Mouse (Mus musculus) ES-Bruce4 (cell line): ENCODE data around the gene Dnah8.

Source experiments
- CTCF ChIP-seq: IDR thresholded peaks from one replicate; pipeline ENCODE4 v1.8.1; 2011; ENCODE audit warnings: low read depth, low read length
- EP300 ChIP-seq: IDR thresholded peaks from 2 replicates; pipeline ENCODE4 v1.6.1; 2011; ENCODE audit warnings: low read depth, low read length; ENCODE audit not compliant: insufficient read depth
- POLR2A ChIP-seq: IDR thresholded peaks from one replicate; pipeline ENCODE4 v1.8.1; 2011; ENCODE audit warnings: low read length; ENCODE audit not compliant: insufficient read depth

- no peak for TF ChIP-seq POLR2A
- no peak for TF ChIP-seq CTCF
- TF ChIP-seq EP300: no peak
Observed at GRCm38 (mm10) chr17:30590417-30591198, 33.5 kb upstream of the Dnah8 start.
